Mouse (Mus musculus) embryonic facial prominence, embryonic 14.5 days (tissue): ENCODE measurements at regions not wholly inside any gene's neighbourhood (a gene's known extent, or its start where the extent isn't known, plus 50 kb on each side); places are given as distances from the start of the nearest gene placed in this dataset.

Source experiments
- ATAC-seq: fragments of 200-750 bp; cut with Nextera tagmentation; 2 replicates; pipeline ENCODE4 v1.8.0; 2017; ENCODE audit warnings: low read depth, moderate number of reproducible peaks, moderate TSS enrichment
- DNase-seq: peaks from one replicate; pipeline ENCODE4 v3.0.0-alpha.2; 2015; ENCODE audit warnings: low spot score
- H3K27ac ChIP-seq: fragments of 300-500 bp; sonication (generic); replicated peaks from 2 replicates; pipeline ENCODE4 v1.5.1; 2014; ENCODE audit warnings: low read depth, mild to moderate bottlenecking, low read length, moderate library complexity
- H3K27me3 ChIP-seq: fragments of 300-500 bp; sonication (generic); replicated peaks from 2 replicates; pipeline ENCODE4 v1.6.1; 2014; ENCODE audit warnings: low read length; ENCODE audit not compliant: control insufficient read depth, insufficient read depth
- H3K36me3 ChIP-seq: fragments of 300-500 bp; sonication (generic); 2 replicates; pipeline ENCODE4 v1.6.1; 2014; ENCODE audit warnings: low read length, mixed read lengths; ENCODE audit not compliant: control insufficient read depth, insufficient read depth
- H3K4me1 ChIP-seq: fragments of 300-500 bp; sonication (generic); 2 replicates; pipeline ENCODE4 v1.6.1; 2014; ENCODE audit warnings: antibody characterized with exemption, low read length; ENCODE audit not compliant: control insufficient read depth, insufficient read depth
- H3K4me2 ChIP-seq: fragments of 300-500 bp; sonication (generic); 2 replicates; pipeline ENCODE4 v1.6.1; 2014; ENCODE audit warnings: low read depth, mild to moderate bottlenecking, low read length, moderate library complexity, mixed read lengths
- H3K4me3 ChIP-seq: fragments of 300-500 bp; sonication (generic); 2 replicates; pipeline ENCODE4 v1.5.1; 2014; ENCODE audit warnings: low read depth, mild to moderate bottlenecking, low read length
- H3K9ac ChIP-seq: fragments of 300-500 bp; sonication (generic); 2 replicates; pipeline ENCODE4 v1.6.1; 2014; ENCODE audit warnings: low read depth, mild to moderate bottlenecking, low read length, moderate library complexity, mixed read lengths
- H3K9me3 ChIP-seq: fragments of 300-500 bp; sonication (generic); 2 replicates; pipeline ENCODE4 v1.6.1; 2016; ENCODE audit warnings: low read length; ENCODE audit not compliant: control insufficient read depth
- WGBS: fragments of 180-500 bp; shearing (Covaris S2); extraction: QIAGEN DNeasy Blood & Tissue Kit; methylation state at CpG from one replicate; pipeline ENCODE4 v1.1.7; 2014; 5-methylcytosine and 5-hydroxymethylcytosine counted together

- Histone ChIP-seq H3K27ac (no peak overlapping the region), H3K4me1 (no peaks in the 10 kb centered on the region), H3K27me3 (no peaks in the 10 kb centered on the region), H3K4me3 (no peak overlapping the region), H3K9ac (no peak overlapping the region), H3K36me3 (no peaks in the 10 kb centered on the region), H3K9me3 (no peaks in the 10 kb centered on the region), H3K4me2 (no peak overlapping the region)
- DNase-seq (peak; percentile 48), ATAC-seq (no peak)
- WGBS: 21% methylated on average over 2 of the region's 2 CpGs
These were observed 441.6 kb downstream of the Rab28 start for GRCm38 (mm10) chr5:41266317-41266716.

- DNase-seq: no peak
- ATAC-seq: no peak
- Histone ChIP-seq H3K4me1 (no peaks in the 10 kb centered on the region), H3K4me3 (no peak overlapping the region), H3K9ac (no peak overlapping the region), H3K27me3 (no peaks in the 10 kb centered on the region), H3K9me3 (no peaks in the 10 kb centered on the region), H3K27ac (no peak overlapping the region), H3K36me3 (no peaks in the 10 kb centered on the region), H3K4me2 (no peak overlapping the region)
- 65% methylated on average over 5 of the region's 5 CpGs for WGBS
These were observed 446.2 kb downstream of the Rab28 start for GRCm38 (mm10) chr5:41261654-41262237.
